Mouse (Mus musculus) heart, adult 2 months (tissue): ENCODE data around the gene Maml2.

ENCODE experiments used
- CTCF ChIP-seq: fragments of 200-600 bp; IDR thresholded peaks from 2 replicates; pipeline ENCODE4 v1.8.1; 2022; ENCODE audit warnings: antibody characterized with exemption, mild to moderate bottlenecking, moderate library complexity
- EP300 ChIP-seq: fragments of 200-500 bp; IDR thresholded peaks from 2 replicates; pipeline ENCODE4 v1.6.1; 2011; ENCODE audit warnings: low read depth, low read length, control low read depth; ENCODE audit not compliant: insufficient read depth
- POLR2A ChIP-seq: fragments of 200-500 bp; IDR thresholded peaks from 2 replicates; pipeline ENCODE4 v1.6.1; 2011; ENCODE audit warnings: mild to moderate bottlenecking, low read depth, low read length, control low read depth; ENCODE audit not compliant: insufficient read depth

GRCm38 (mm10) chr9:13601729-13602128 is 304.0 kb downstream of the Maml2 start:
- TF ChIP-seq EP300 (no peak), POLR2A (no peak), CTCF (no peak)
